Mouse (Mus musculus) embryonic facial prominence, embryonic 15.5 days (tissue): ENCODE measurements around the gene Pdcd1lg2. TPM values are rescaled to one million over a fixed set of nuclear protein-coding genes. Genes with fewer than 3 reads are reported as not detected.

ENCODE experiments used
- ATAC-seq: fragments of 200-750 bp; cut with Nextera tagmentation; 2 replicates; pipeline ENCODE4 v1.8.0; 2017; ENCODE audit warnings: low read depth, moderate TSS enrichment; ENCODE audit not compliant: insufficient number of reproducible peaks, low FRiP score, low TSS enrichment
- H3K27ac ChIP-seq: fragments of 300-500 bp; sonication (generic); replicated peaks from 2 replicates; pipeline ENCODE4 v1.5.1; 2015; ENCODE audit warnings: mild to moderate bottlenecking, inconsistent platforms
- H3K27me3 ChIP-seq: fragments of 300-500 bp; sonication (generic); 2 replicates; pipeline ENCODE4 v1.6.1; 2015; ENCODE audit warnings: inconsistent platforms
- H3K36me3 ChIP-seq: fragments of 300-500 bp; sonication (generic); 2 replicates; pipeline ENCODE4 v1.6.1; 2015; ENCODE audit warnings: mild to moderate bottlenecking, inconsistent platforms
- H3K4me1 ChIP-seq: fragments of 300-500 bp; sonication (generic); 2 replicates; pipeline ENCODE4 v1.6.1; 2015; ENCODE audit warnings: inconsistent platforms
- H3K4me2 ChIP-seq: fragments of 300-500 bp; sonication (generic); replicated peaks from 2 replicates; pipeline ENCODE4 v1.6.1; 2015; ENCODE audit warnings: mild to moderate bottlenecking, inconsistent platforms
- H3K4me3 ChIP-seq: fragments of 300-500 bp; sonication (generic); replicated peaks from 2 replicates; pipeline ENCODE4 v1.5.1; 2015; ENCODE audit warnings: mild to moderate bottlenecking, inconsistent platforms
- H3K9ac ChIP-seq: fragments of 300-500 bp; sonication (generic); 2 replicates; pipeline ENCODE4 v1.6.1; 2015; ENCODE audit warnings: inconsistent platforms
- H3K9me3 ChIP-seq: fragments of 300-500 bp; sonication (generic); replicated peaks from 2 replicates; pipeline ENCODE4 v1.6.1; 2016; ENCODE audit warnings: inconsistent platforms
- WGBS: fragments of 180-500 bp; shearing (Covaris S2); methylation state at CpG from one replicate; pipeline ENCODE4 v1.1.7; 2015; 5-methylcytosine and 5-hydroxymethylcytosine counted together
- polyA plus RNA-seq: library from polyadenylated mRNA; unstranded; fragments of >200 nt; fragmentation: Nextera tagmentation; extraction: Ambion mirVana; gene quantifications from 2 replicates; pipeline ENCODE4 v1.2.1, GENCODE M21; 2015

Pdcd1lg2 gene
- polyA plus RNA-seq, 1 experiment from 2014 or later, result not detected

- H3K27me3 ChIP-seq, result no peaks in the 10 kb centered on the region
- no peaks in the 10 kb centered on the region for H3K4me1 ChIP-seq
- H3K9me3 ChIP-seq, result no peaks in the 10 kb centered on the region
- no peak overlapping the region for H3K27ac ChIP-seq
- H3K4me2 ChIP-seq, result no peak overlapping the region
- H3K36me3 ChIP-seq, result no peaks in the 10 kb centered on the region
- H3K9ac ChIP-seq, result no peak overlapping the region
- H3K4me3 ChIP-seq, result no peak overlapping the region
- 82% methylated on average over 8 of the region's 8 CpGs for WGBS
- no peak for ATAC-seq
Measured at GRCm38 (mm10) chr19:29450376-29450775, 39.7 kb downstream of the Pdcd1lg2 start.

DNA sequence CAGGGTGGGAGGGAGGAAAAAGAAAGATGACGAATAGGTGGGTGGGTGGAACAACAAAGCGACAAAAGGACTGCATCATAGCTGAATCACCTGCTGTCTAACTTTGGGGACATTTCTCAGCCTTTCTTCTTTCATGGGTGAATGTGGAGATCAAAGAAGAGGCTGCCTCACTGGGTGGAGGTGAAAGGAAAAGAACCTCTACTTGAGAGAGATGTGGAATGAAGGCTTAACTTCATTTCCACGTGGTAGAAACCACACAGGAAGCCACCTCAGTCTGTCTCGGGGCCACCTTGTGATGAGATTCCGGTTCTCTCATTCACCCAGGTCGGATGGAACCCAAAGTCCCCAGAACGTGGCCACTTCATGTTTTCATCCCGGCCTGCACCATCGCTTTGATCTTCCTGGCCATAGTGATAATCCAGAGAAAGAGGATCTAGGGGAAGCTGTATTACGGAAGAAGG, 43.5 kb downstream of the Pdcd1lg2 start:
- H3K9me3 ChIP-seq, result no peaks in the 10 kb centered on the region
- H3K4me1 ChIP-seq, result no peaks in the 10 kb centered on the region
- 81% methylated on average over 10 of the region's 10 CpGs for WGBS
- H3K9ac ChIP-seq, result no peak overlapping the region
- no peak overlapping the region for H3K4me3 ChIP-seq
- no peaks in the 10 kb centered on the region for H3K36me3 ChIP-seq
- no peak for ATAC-seq
- H3K27ac ChIP-seq, result no peak overlapping the region
- H3K4me2 ChIP-seq, result no peak overlapping the region
- no peaks in the 10 kb centered on the region for H3K27me3 ChIP-seq

GRCm38 (mm10) chr19:29455156-29455555, 44.4 kb downstream of the Pdcd1lg2 start:
- H3K9ac ChIP-seq, result no peak overlapping the region
- H3K27ac ChIP-seq, result no peak overlapping the region
- H3K27me3 ChIP-seq, result no peaks in the 10 kb centered on the region
- 80% methylated on average over 1 of the region's 1 CpGs for WGBS
- no peaks in the 10 kb centered on the region for H3K4me1 ChIP-seq
- no peaks in the 10 kb centered on the region for H3K9me3 ChIP-seq
- H3K4me3 ChIP-seq, result no peak overlapping the region
- H3K36me3 ChIP-seq, result no peaks in the 10 kb centered on the region
- no peak overlapping the region for H3K4me2 ChIP-seq
- no peak for ATAC-seq

DNA sequence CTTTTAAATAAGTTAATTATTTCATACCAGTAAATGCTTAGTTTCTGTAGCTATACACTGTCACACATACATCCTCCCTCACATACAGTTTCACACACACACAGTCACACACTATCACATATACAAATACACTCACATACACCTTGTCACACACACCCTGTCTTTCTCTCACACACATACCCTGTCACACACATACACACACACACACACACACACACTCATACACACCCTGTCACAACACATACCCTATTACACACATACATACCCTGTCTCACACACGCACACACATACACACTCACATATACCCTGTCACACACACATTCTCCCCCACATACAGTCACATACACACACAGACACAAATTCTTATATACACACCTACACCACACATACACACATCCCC, 47.3 kb downstream of the Pdcd1lg2 start:
- no peak overlapping the region for H3K9ac ChIP-seq
- H3K36me3 ChIP-seq, result no peaks in the 10 kb centered on the region
- no peak overlapping the region for H3K4me2 ChIP-seq
- no peaks in the 10 kb centered on the region for H3K27me3 ChIP-seq
- H3K4me1 ChIP-seq, result no peaks in the 10 kb centered on the region
- H3K4me3 ChIP-seq, result no peak overlapping the region
- ATAC-seq, result no peak
- H3K27ac ChIP-seq, result no peak overlapping the region
- WGBS, result 89% methylated on average over 1 of the region's 1 CpGs
- H3K9me3 ChIP-seq, result no peaks in the 10 kb centered on the region

GRCm38 (mm10) chr19:29462462-29462861, 51.7 kb downstream of the Pdcd1lg2 start:
- H3K4me1 ChIP-seq, result no peaks in the 10 kb centered on the region
- 83% methylated on average over 4 of the region's 4 CpGs for WGBS
- H3K27ac ChIP-seq, result no peak overlapping the region
- no peaks in the 10 kb centered on the region for H3K9me3 ChIP-seq
- no peak for ATAC-seq
- H3K4me2 ChIP-seq, result no peak overlapping the region
- H3K27me3 ChIP-seq, result no peaks in the 10 kb centered on the region
- H3K36me3 ChIP-seq, result no peaks in the 10 kb centered on the region
- no peak overlapping the region for H3K9ac ChIP-seq
- H3K4me3 ChIP-seq, result no peak overlapping the region

GRCm38 (mm10) chr19:29463645-29464395, 53.1 kb downstream of the Pdcd1lg2 start:
- no peak for ATAC-seq
- no peaks in the 10 kb centered on the region for H3K27me3 ChIP-seq
- H3K36me3 ChIP-seq, result no peaks in the 10 kb centered on the region
- H3K9ac ChIP-seq, result no peak overlapping the region
- no peaks in the 10 kb centered on the region for H3K9me3 ChIP-seq
- no peak overlapping the region for H3K4me2 ChIP-seq
- no peaks in the 10 kb centered on the region for H3K4me1 ChIP-seq
- no peak overlapping the region for H3K4me3 ChIP-seq
- H3K27ac ChIP-seq, result no peak overlapping the region
- WGBS, result 91% methylated on average over 7 of the region's 7 CpGs

DNA sequence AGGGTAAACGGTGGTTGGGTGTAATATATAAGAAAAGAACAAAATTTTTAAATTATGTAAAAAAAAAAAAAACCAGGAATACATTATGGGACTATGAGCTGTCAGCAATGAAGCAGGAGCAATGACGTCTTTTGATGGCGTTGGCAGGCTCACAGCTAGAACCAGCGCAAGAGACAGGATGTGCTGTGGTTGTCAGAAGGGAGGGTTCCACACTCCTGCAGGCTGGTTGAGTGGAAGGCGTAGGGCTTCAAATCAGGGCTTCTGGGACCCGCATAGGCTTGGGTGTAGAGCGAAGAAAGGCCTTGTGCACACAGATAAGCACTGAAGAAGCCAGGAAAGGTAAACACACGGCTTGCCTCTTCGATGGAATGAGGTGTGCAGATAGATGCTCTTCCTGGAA, 56.1 kb downstream of the Pdcd1lg2 start:
- H3K4me1 ChIP-seq, result peaks cover 7% of the 10 kb centered on the region; the same call in 1 of the 2 replicates

DNA sequence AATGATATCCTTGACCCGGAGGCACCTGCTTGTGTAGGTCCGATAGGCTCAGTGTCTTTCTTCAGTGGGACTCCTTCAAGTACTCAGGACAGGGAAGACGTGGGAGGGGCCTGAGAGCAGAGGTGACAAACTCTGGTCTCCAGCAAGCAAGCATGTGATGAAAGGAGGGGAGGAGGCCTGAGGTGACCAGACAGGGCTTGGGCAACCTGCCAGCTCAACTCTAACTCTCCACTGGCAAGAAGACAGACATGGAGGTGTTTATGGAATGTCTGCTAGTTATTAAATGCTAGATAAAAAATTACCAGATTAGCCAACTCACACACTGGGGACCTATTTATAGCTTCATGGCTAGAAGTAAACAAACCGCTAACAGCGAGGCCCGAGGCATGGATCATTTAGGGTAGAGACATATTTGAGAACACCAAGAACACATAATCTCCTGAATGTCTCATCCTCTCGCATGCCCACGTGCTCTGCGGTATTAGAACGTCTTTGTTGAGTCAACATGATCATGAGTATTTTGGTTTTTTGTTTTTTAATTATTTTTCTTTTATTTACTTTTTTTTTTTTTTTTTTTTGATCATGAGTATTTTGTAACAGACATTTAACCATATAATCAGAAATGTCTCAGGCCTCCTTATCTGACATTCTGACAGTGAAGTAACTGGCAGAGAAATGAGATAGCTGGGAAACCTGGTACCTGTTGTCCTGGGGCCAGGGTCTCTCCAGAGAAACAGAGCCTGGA, 58.4 kb downstream of the Pdcd1lg2 start:
- Histone ChIP-seq H3K9ac (no peak overlapping the region), H3K9me3 (no peaks in the 10 kb centered on the region), H3K27me3 (no peaks in the 10 kb centered on the region), H3K36me3 (no peaks in the 10 kb centered on the region), H3K4me3 (no peak overlapping the region), H3K4me1 (peaks cover 7% of the 10 kb centered on the region; the same call in 1 of the 2 replicates), H3K4me2 (no peak overlapping the region), H3K27ac (no peak overlapping the region)
- no peak for ATAC-seq
- 77% methylated on average over 10 of the region's 10 CpGs for WGBS

More for the DNA sequence above, 56.1 kb downstream of the Pdcd1lg2 start:
- Histone ChIP-seq H3K27ac (no peak overlapping the region), H3K4me3 (no peak overlapping the region), H3K4me2 (no peak overlapping the region), H3K36me3 (no peaks in the 10 kb centered on the region), H3K9ac (no peak overlapping the region), H3K9me3 (no peaks in the 10 kb centered on the region), H3K27me3 (no peaks in the 10 kb centered on the region)
- 84% methylated on average over 9 of the region's 9 CpGs for WGBS
- ATAC-seq, result no peak

- H3K4me2 ChIP-seq, result no peak overlapping the region
- WGBS, result 84% methylated on average over 2 of the region's 2 CpGs
Measured at GRCm38 (mm10) chr19:29469686-29470254, 59.1 kb downstream of the Pdcd1lg2 start.

DNA sequence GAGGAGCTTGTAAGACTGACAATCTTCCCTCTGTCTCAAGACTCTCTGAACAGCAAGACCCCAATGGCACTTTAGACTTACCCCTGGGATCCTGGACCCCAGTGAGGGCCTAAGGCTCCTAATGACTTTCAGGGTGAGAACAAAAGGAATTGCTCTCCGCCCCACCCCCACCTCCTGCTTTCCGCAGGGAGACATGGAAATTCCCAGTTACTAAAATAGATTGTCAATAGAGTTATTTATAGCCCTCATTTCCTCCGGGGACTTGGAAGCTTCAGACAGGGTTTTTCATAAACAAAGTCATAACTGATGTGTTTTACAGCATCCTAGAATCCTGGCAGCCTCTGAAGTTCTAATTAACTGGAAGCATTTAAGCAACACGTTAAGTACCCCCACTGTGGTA, 59.9 kb downstream of the Pdcd1lg2 start:
- Histone ChIP-seq H3K27ac (0 out of 2 replicates have a peak overlapping the region, but pooled peaks have one; percentile 44), H3K4me3 (no peak overlapping the region), H3K9me3 (no peaks in the 10 kb centered on the region), H3K4me1 (peaks cover 7% of the 10 kb centered on the region; the same call in 1 of the 2 replicates), H3K4me2 (no peak overlapping the region), H3K36me3 (no peaks in the 10 kb centered on the region), H3K9ac (no peak overlapping the region), H3K27me3 (no peaks in the 10 kb centered on the region)
- ATAC-seq, result peak; percentile 34; the same call in 1 of the 2 replicates
- 21% methylated on average over 4 of the region's 4 CpGs for WGBS

More at GRCm38 (mm10) chr19:29469686-29470254, 59.1 kb downstream of the Pdcd1lg2 start:
- H3K9ac ChIP-seq, result no peak overlapping the region
- no peak overlapping the region for H3K4me3 ChIP-seq
- H3K36me3 ChIP-seq, result no peaks in the 10 kb centered on the region
- peaks cover 7% of the 10 kb centered on the region; the same call in 1 of the 2 replicates for H3K4me1 ChIP-seq
- H3K27ac ChIP-seq, result no peak overlapping the region
- no peaks in the 10 kb centered on the region for H3K27me3 ChIP-seq
- ATAC-seq, result no peak
- H3K9me3 ChIP-seq, result no peaks in the 10 kb centered on the region

DNA sequence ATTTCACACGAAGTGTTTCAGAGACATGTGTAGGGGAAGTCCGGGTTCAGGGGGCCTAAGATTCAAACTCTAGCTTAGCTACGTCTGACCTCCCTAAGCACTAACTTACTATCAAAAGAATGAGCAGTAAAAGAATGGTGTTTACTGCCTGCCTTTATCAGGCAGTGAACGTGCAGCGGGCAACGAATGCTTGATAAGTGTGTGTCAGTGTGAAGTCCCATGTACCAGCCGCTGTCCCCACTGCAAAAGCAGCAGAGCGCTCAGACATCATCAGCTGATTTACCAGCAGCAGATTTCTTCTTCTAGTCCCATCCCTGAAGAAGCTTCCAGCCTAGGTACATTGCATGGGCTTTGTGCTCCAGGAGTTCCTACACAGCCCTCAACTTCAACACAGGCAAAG, 61.7 kb downstream of the Pdcd1lg2 start:
- Histone ChIP-seq H3K36me3 (no peaks in the 10 kb centered on the region), H3K9me3 (no peaks in the 10 kb centered on the region), H3K9ac (no peak overlapping the region), H3K4me1 (peaks cover 7% of the 10 kb centered on the region; the same call in 1 of the 2 replicates), H3K4me2 (no peak overlapping the region), H3K27me3 (no peaks in the 10 kb centered on the region), H3K4me3 (no peak overlapping the region), H3K27ac (no peak overlapping the region)
- WGBS, result 85% methylated on average over 8 of the region's 8 CpGs
- no peak for ATAC-seq
